Mouse (Mus musculus): ENCODE data around the gene Fcgr2b. TPM values are rescaled to one million over a fixed set of nuclear protein-coding genes. Genes with fewer than 3 reads are reported as not detected.

Fcgr2b gene
- polyA plus RNA-seq, 1 experiment from 2014 or later = 1.4 TPM

DNA sequence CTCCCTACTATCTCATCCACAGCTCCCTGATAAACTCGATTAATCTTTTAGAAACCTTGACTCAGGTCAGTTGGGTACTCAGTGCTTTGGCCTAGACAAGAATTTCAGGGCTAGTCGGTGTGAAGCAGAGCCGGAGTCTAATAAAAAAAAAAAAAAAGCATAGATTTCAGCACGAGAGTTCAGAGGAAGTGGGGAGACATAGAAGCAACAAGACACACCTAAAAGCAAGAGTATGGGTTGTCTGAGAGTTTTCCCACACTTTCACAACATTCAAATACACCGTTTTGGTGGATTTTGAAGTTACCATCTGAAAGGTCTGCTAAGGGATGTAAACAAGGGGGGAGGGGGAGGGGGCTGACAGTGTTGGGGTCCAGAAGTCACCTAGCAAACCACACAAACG is 28.7 kb upstream of the Fcgr2b start:
- WGBS = 72% methylated on average over 6 of the region's 6 CpGs
- H3K9ac ChIP-seq (ENCODE audit: low read depth, low read length) = no peak overlapping the region
- H3K36me3 ChIP-seq (ENCODE audit: control insufficient read depth, insufficient read depth, low read length) = no peaks in the 10 kb centered on the region
- no peak overlapping the region for H3K27ac ChIP-seq (ENCODE audit: low read depth, low read length)
- H3K4me3 ChIP-seq (ENCODE audit: low read length) = no peak overlapping the region
- no peak overlapping the region for H3K4me2 ChIP-seq (replicated peaks; ENCODE audit: low read depth, low read length)
- ATAC-seq (ENCODE audit: low FRiP score, low TSS enrichment) = no peak
- H3K9me3 ChIP-seq (ENCODE audit: control insufficient read depth, low read length) = 0 out of 2 replicates have a peak, but pooled peaks cover 3% of the 10 kb centered on the region
- H3K4me1 ChIP-seq (ENCODE audit: control insufficient read depth, insufficient read depth, low read length) = no peaks in the 10 kb centered on the region
- no peaks in the 10 kb centered on the region for H3K27me3 ChIP-seq (ENCODE audit: control insufficient read depth, insufficient read depth, low read length)

DNA sequence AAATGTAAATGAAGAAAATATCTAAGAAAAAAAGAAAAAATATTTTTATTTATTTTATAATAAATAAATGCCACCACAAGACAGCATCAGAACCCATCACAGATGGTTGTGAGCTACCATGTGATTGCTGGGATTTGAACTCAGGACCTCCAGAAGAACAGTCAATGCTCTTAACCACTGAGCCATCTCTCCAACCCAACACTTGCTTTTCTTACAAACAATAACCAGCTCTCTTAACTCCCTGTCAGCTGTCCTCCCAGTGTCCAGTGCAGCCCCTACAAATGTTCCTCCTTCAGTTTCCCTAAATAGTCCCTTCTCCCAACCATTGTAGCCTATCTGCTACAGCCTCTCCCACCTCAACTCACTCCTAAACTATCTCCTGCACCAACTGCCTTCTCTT is 23.5 kb upstream of the Fcgr2b start:
- Histone ChIP-seq H3K9me3 (ENCODE audit: control insufficient read depth, low read length) (no peaks in the 10 kb centered on the region), H3K4me2 (replicated peaks; ENCODE audit: low read depth, low read length) (no peak overlapping the region), H3K27ac (ENCODE audit: low read depth, low read length) (no peak overlapping the region), H3K9ac (ENCODE audit: low read depth, low read length) (no peak overlapping the region), H3K4me3 (ENCODE audit: low read length) (no peak overlapping the region), H3K36me3 (ENCODE audit: control insufficient read depth, insufficient read depth, low read length) (no peaks in the 10 kb centered on the region), H3K27me3 (ENCODE audit: control insufficient read depth, insufficient read depth, low read length) (no peaks in the 10 kb centered on the region), H3K4me1 (ENCODE audit: control insufficient read depth, insufficient read depth, low read length) (no peaks in the 10 kb centered on the region)
- no peak for ATAC-seq (ENCODE audit: low FRiP score, low TSS enrichment)

GRCm38 (mm10) chr1:170997756-170998655 is 21.7 kb upstream of the Fcgr2b start:
- Histone ChIP-seq H3K9me3 (ENCODE audit: control insufficient read depth, low read length) (no peaks in the 10 kb centered on the region), H3K9ac (ENCODE audit: low read depth, low read length) (no peak overlapping the region), H3K27ac (ENCODE audit: low read depth, low read length) (no peak overlapping the region), H3K4me2 (replicated peaks; ENCODE audit: low read depth, low read length) (peak overlapping the region; percentile 31), H3K4me1 (ENCODE audit: control insufficient read depth, insufficient read depth, low read length) (no peaks in the 10 kb centered on the region), H3K27me3 (ENCODE audit: control insufficient read depth, insufficient read depth, low read length) (no peaks in the 10 kb centered on the region), H3K36me3 (ENCODE audit: control insufficient read depth, insufficient read depth, low read length) (no peaks in the 10 kb centered on the region), H3K4me3 (ENCODE audit: low read length) (peak overlapping the region; percentile 1; the same call in 1 of the 2 replicates)
- ATAC-seq (ENCODE audit: low FRiP score, low TSS enrichment) = no peak
- WGBS = 63% methylated on average over 21 of the region's 21 CpGs

- Histone ChIP-seq H3K4me1 (ENCODE audit: control insufficient read depth, insufficient read depth, low read length) (no peaks in the 10 kb centered on the region), H3K27me3 (ENCODE audit: control insufficient read depth, insufficient read depth, low read length) (no peaks in the 10 kb centered on the region), H3K9me3 (ENCODE audit: control insufficient read depth, low read length) (no peaks in the 10 kb centered on the region), H3K36me3 (ENCODE audit: control insufficient read depth, insufficient read depth, low read length) (no peaks in the 10 kb centered on the region), H3K4me3 (ENCODE audit: low read length) (no peak overlapping the region), H3K4me2 (replicated peaks; ENCODE audit: low read depth, low read length) (no peak overlapping the region), H3K27ac (ENCODE audit: low read depth, low read length) (no peak overlapping the region), H3K9ac (ENCODE audit: low read depth, low read length) (no peak overlapping the region)
- WGBS = 49% methylated on average over 3 of the region's 3 CpGs
- peak; percentile 64; the same call in 1 of the 2 replicates for ATAC-seq (ENCODE audit: low FRiP score, low TSS enrichment)
Observed at GRCm38 (mm10) chr1:170996753-170997152, 20.4 kb upstream of the Fcgr2b start.

DNA sequence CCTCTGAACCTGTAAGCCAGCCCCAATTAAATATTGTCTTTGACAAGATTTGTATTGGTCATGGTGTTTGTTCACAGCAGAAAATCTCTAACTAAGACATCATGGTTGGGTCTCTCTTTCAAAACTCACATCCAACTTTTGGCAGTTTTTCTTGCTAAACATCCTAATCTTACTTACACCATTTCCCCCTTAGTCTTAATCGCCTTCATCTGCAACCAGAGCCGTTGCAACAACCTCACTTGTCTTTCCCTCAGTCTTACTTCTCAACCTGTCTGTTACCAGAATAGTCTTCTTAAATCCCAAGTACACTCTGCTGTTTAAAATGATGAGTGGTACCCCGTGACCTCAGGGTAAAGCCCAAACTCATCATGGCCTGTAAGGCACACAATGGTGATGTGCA is 19.7 kb upstream of the Fcgr2b start:
- H3K9me3 ChIP-seq (ENCODE audit: control insufficient read depth, low read length) = no peaks in the 10 kb centered on the region
- H3K27me3 ChIP-seq (ENCODE audit: control insufficient read depth, insufficient read depth, low read length) = no peaks in the 10 kb centered on the region
- no peaks in the 10 kb centered on the region for H3K36me3 ChIP-seq (ENCODE audit: control insufficient read depth, insufficient read depth, low read length)
- 85% methylated on average over 3 of the region's 3 CpGs for WGBS
- ATAC-seq (ENCODE audit: low FRiP score, low TSS enrichment) = no peak
- no peak overlapping the region for H3K4me3 ChIP-seq (ENCODE audit: low read length)
- H3K27ac ChIP-seq (ENCODE audit: low read depth, low read length) = no peak overlapping the region
- no peak overlapping the region for H3K9ac ChIP-seq (ENCODE audit: low read depth, low read length)
- no peak overlapping the region for H3K4me2 ChIP-seq (replicated peaks; ENCODE audit: low read depth, low read length)
- no peaks in the 10 kb centered on the region for H3K4me1 ChIP-seq (ENCODE audit: control insufficient read depth, insufficient read depth, low read length)

GRCm38 (mm10) chr1:170992550-170992949 is 16.2 kb upstream of the Fcgr2b start:
- H3K4me3 ChIP-seq (ENCODE audit: low read length) = no peak overlapping the region
- H3K9ac ChIP-seq (ENCODE audit: low read depth, low read length) = no peak overlapping the region
- H3K36me3 ChIP-seq (ENCODE audit: control insufficient read depth, insufficient read depth, low read length) = no peaks in the 10 kb centered on the region
- 60% methylated on average over 5 of the region's 5 CpGs for WGBS
- no peaks in the 10 kb centered on the region for H3K9me3 ChIP-seq (ENCODE audit: control insufficient read depth, low read length)
- no peaks in the 10 kb centered on the region for H3K4me1 ChIP-seq (ENCODE audit: control insufficient read depth, insufficient read depth, low read length)
- H3K27me3 ChIP-seq (ENCODE audit: control insufficient read depth, insufficient read depth, low read length) = no peaks in the 10 kb centered on the region
- ATAC-seq (ENCODE audit: low FRiP score, low TSS enrichment) = no peak
- no peak overlapping the region for H3K4me2 ChIP-seq (replicated peaks; ENCODE audit: low read depth, low read length)
- H3K27ac ChIP-seq (ENCODE audit: low read depth, low read length) = no peak overlapping the region

DNA sequence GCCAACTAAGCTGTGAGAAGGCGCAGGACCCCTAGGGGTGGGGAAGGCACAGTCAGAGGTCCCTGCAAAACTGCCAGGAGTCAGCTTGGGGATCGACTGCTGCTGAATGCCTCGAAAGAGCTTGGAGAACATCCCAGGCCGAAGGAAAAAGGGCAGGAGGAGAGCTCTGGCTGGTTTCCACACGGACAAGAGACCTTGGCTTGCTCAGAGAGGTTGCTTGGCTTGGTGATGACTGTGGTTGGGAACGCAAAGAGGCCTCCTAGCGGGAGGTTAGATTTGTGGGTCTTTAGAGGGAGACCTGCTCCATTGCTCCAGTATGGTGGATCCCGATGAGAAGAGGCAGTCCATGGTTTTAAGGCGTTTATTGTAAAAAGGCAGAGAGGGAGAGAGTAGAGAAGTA is 13.3 kb upstream of the Fcgr2b start:
- WGBS = 85% methylated on average over 9 of the region's 9 CpGs
- H3K27me3 ChIP-seq (ENCODE audit: control insufficient read depth, insufficient read depth, low read length) = no peaks in the 10 kb centered on the region
- no peaks in the 10 kb centered on the region for H3K36me3 ChIP-seq (ENCODE audit: control insufficient read depth, insufficient read depth, low read length)
- H3K4me1 ChIP-seq (ENCODE audit: control insufficient read depth, insufficient read depth, low read length) = no peaks in the 10 kb centered on the region
- ATAC-seq (ENCODE audit: low FRiP score, low TSS enrichment) = no peak
- H3K27ac ChIP-seq (ENCODE audit: low read depth, low read length) = no peak overlapping the region
- no peak overlapping the region for H3K9ac ChIP-seq (ENCODE audit: low read depth, low read length)
- H3K4me2 ChIP-seq (replicated peaks; ENCODE audit: low read depth, low read length) = no peak overlapping the region
- no peak overlapping the region for H3K4me3 ChIP-seq (ENCODE audit: low read length)
- H3K9me3 ChIP-seq (ENCODE audit: control insufficient read depth, low read length) = no peaks in the 10 kb centered on the region

DNA sequence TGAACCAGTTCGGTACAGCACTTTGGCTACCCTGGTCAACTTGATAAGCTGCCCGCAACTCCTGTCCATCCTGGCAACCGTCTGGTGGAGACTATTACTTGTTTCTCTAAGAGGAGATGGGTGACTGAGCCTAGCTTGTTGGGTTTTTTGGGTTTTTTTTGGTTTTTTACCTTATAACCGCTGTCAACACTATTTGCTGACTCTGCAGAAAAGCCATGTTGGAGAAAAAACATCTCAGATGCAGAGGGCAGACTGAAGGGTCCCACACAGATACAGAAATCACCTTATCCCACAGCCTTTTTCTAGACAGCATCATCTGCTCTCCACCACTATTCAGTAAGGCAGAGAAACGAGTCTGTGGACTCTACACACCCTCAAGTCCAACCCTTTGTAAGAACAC is 9.5 kb upstream of the Fcgr2b start:
- no peaks in the 10 kb centered on the region for H3K9me3 ChIP-seq (ENCODE audit: control insufficient read depth, low read length)
- H3K36me3 ChIP-seq (ENCODE audit: control insufficient read depth, insufficient read depth, low read length) = no peaks in the 10 kb centered on the region
- no peaks in the 10 kb centered on the region for H3K27me3 ChIP-seq (ENCODE audit: control insufficient read depth, insufficient read depth, low read length)
- no peak overlapping the region for H3K9ac ChIP-seq (ENCODE audit: low read depth, low read length)
- H3K4me2 ChIP-seq (replicated peaks; ENCODE audit: low read depth, low read length) = no peak overlapping the region
- H3K4me3 ChIP-seq (ENCODE audit: low read length) = no peak overlapping the region
- no peak overlapping the region for H3K27ac ChIP-seq (ENCODE audit: low read depth, low read length)
- 87% methylated on average over 5 of the region's 5 CpGs for WGBS
- no peak for ATAC-seq (ENCODE audit: low FRiP score, low TSS enrichment)
- H3K4me1 ChIP-seq (ENCODE audit: control insufficient read depth, insufficient read depth, low read length) = no peaks in the 10 kb centered on the region

GRCm38 (mm10) chr1:170985092-170985491 is 8.7 kb upstream of the Fcgr2b start:
- no peak for ATAC-seq (ENCODE audit: low FRiP score, low TSS enrichment)
- Histone ChIP-seq H3K27ac (ENCODE audit: low read depth, low read length) (no peak overlapping the region), H3K4me2 (replicated peaks; ENCODE audit: low read depth, low read length) (no peak overlapping the region), H3K4me1 (ENCODE audit: control insufficient read depth, insufficient read depth, low read length) (no peaks in the 10 kb centered on the region), H3K36me3 (ENCODE audit: control insufficient read depth, insufficient read depth, low read length) (no peaks in the 10 kb centered on the region), H3K9me3 (ENCODE audit: control insufficient read depth, low read length) (no peaks in the 10 kb centered on the region), H3K27me3 (ENCODE audit: control insufficient read depth, insufficient read depth, low read length) (no peaks in the 10 kb centered on the region), H3K9ac (ENCODE audit: low read depth, low read length) (no peak overlapping the region), H3K4me3 (ENCODE audit: low read length) (no peak overlapping the region)
- WGBS = 74% methylated on average over 3 of the region's 3 CpGs

All from kidney, embryonic 14.5 days (tissue).